Mouse (Mus musculus) heart, adult 18-20 months (tissue): Measurements from ENCODE around the gene Cbfa2t3. TPM values are rescaled to one million over a fixed set of nuclear protein-coding genes. Genes with fewer than 3 reads are reported as not detected.

Experiments used
- DNase-seq, 2 experiments: peaks; one replicate each; pipeline ENCODE4 v3.0.0; 2021 to 2022; ENCODE audit warnings: mixed read lengths in 1 of 2
- total RNA-seq, 2 experiments: library from RNA; stranded (reverse); gene quantifications; 2 replicates each; pipeline ENCODE4 v1.2.3; 2021

Cbfa2t3 gene
- total RNA-seq, 2 experiments from 2014 or later: 18.7 to 20.4 TPM

DNA sequence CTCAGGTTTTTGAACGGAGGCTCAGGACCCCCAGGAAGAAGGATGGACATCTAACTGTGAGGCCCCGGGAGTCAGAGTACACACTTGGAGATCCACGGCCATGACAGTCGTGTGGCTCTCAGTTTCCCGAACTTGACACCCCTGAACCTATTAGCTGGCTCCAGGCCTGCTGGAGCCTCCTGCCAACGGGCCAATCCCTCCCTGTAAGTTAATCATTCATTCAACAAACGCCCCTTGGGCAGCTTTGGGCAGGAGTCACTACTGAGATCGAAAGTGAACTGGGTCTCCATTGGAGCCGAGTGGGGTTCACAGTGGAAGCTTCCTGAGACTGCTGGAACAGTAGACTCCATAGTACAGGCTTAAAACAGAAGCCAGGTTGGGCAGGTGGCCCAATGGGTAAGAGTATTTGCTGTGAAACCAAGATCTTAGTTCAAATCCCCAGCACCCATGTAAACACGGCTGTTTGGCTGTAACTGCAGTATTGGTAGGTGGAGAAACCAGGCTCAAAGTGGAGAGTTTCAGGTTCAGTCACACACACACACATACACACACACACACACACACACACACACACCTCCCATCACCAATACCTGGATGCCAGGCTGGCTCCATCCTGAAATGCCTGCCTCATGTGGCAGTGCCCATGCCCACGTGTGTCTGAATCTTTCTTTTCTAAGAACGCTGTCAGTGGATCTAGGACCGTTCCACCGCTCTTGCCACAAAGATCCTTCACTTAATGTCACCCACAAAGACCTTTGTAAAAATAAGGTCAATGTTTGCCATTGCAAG lies 20.0 kb upstream of the Cbfa2t3 start:
- DNase-seq: no peak

DNA sequence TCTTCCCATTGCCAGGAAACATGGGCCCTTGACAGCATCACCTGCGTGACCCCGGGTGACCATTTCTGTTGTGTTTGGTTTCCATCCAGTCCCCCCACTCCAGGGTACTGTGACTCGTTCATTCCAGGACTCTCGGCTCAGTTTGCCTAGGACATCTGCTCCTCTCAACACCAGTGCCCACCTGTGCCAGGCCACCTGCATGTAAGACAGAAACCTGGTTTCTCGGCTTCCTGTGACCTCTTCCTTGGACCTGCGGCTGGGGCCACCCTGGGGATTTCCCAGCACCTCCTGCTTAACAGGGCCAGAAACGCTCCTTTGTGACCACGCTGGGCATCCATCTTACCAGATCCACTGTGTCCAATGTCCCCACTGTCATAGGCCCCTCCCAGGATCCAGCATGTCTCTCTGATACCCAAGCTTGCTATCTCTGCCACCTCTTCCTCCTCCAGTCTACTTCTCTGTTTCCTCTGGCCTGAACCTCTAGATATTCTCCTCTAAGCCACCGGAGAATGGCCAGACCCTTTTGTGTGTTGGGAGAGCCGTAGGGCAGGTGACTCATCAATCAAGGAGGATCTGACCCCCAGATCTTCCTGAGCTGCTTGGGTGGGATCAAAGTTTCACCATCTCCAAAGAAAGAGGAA lies 19.1 kb upstream of the Cbfa2t3 start:
- DNase-seq: no peak

DNA sequence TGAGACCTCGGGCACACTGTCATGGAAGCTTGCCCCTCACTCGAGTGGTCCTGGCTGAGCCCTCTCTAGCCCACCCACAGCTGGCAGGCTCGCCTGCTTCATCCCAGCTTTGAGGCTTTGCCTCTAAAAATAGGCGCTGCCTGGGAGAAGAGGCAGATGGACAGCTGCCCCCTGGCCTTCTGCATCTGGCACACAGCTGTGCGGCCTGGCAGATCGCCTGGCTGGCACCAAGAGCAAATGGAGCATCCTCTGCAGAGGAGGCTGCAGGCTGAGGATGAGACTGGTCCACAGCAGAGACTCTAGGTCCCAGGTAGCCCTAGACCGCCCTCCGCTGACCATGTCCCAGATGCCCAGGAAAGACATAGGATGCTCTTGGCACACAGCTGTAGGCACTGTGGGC lies 17.7 kb upstream of the Cbfa2t3 start:
- no peak for DNase-seq

DNA sequence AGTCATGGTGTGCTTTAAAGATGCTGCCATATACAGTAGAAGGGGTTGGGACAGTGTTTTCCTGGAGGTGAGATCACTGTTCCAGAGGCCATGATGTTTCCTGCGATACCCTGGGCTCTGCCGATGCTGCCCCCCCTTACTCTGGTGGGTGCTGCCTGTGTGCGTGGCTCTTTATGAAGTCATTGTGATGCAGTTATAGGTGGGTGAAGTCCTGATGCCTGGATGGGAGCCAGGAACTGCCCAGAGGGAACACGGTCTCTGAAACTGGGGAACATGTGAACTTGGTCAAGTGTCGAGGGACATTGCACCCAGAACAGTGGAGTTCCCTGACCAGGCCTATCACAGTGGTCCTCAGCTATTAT lies 14.2 kb upstream of the Cbfa2t3 start:
- no peak for DNase-seq

DNA sequence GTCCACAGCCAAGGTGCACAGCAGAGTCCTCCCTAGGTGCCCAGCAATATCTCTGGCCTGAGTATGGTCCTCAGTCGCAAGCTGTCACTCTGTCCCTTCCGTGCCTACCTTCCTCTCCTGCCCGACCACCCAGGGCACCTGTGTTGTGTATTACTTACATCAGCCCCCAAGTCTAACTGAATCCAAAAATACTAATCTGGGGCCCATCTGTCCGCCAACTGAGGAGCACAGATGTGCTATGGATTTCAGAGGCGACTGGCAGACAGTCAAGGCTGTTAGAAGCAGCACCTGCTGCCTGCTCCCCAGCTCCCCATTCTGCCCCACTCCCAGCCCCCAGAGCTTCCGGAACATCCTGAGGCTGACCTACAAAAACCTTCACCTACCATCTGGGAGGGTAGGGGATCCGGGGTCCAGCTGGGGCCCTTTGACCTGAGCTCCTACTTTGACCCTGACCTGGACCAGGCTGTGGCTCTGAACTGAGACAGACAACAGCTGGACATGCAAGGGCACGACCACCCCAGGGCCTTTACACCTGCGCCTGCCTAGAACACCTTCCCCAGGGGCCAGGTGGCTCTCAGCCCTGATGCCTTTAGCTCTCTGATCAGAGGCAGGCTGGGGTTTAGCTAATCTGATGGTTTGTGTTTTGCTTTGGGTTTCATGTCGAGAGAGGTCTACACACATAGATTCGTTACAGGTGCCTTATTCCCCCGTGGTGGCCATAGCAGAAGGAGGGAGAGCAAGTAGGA lies 13.7 kb upstream of the Cbfa2t3 start:
- DNase-seq: no peak

DNA sequence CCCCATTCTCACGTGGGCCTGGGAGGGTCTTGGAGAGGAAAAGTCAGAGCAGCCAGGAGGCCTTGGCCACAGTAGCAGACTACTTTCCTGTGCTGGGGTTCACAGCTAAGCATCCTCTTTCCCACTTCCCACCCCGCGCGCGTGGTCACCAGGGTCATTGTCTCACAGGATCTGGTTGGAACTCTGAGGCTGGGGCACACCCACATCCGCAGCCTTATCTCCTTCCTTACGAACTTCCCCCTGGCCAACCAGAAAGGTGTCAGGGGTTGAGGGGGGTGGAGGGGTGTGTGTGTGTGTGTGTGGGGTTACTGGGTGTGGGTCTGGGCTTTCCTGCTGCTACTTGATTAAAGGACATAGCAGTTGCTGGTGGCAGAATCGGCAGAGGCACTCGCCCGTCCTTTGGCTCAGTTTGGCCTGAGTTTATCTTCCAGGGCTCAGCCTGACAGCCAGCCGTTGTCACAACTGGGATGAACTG lies 13.0 kb upstream of the Cbfa2t3 start:
- DNase-seq: peak; percentile 69 to 91

DNA sequence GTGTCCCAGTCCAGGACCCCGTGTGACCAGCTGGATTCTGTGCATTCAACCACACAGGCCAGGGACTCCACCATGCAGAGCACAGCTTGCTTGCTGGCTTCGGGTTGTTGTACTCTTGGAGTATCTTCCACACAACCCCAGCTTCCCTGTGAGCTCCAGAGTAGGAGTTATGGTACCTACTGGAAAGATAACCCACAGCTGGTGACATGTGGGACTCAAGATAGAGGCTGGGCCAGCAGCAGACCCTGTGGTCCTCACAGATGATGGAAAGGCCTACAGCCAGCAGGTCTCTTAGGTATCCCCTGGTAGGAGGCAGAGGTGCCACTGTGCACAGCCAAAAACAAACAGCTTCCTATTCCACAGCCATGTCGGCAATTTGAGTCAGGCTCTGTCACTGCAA lies 12.6 kb upstream of the Cbfa2t3 start:
- DNase-seq: no peak

DNA sequence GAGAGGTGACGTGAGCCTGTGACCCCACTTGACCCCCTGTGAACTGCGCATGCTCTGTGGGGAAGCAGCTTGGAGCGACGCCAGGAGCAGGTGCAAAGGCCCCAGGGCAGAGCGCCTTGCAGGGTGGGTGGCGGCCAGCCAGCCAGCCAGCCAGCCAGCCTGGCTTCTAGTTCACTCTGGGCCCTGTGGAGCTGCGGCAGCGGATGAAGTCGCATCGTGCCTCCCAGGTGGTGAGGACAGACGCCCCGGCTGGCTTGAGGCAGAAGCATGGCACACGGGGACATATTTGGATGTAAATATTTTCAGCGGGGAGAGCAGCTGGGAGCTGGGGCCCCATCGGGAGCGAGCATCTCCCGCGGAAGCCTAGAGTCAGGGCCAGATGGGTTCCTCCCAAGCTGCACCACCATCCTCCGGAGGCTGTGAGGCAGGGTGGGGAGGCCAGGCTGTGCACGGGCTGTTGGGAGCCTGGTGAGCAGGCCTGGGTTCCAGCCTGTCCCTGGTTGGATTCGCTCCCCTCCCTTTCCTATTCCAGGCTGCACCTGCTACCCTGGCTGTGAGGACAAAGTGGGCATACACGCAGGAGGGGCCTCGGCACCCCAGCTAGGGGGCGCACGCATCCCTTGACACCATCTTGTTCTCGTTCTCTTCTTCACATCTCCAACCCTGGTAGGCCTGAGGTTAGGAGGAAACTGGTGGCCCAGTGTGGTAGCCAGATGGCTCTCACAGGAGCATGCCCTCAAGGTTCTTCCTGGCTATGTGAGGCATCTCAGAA lies 10.6 kb upstream of the Cbfa2t3 start:
- no peak for DNase-seq

DNA sequence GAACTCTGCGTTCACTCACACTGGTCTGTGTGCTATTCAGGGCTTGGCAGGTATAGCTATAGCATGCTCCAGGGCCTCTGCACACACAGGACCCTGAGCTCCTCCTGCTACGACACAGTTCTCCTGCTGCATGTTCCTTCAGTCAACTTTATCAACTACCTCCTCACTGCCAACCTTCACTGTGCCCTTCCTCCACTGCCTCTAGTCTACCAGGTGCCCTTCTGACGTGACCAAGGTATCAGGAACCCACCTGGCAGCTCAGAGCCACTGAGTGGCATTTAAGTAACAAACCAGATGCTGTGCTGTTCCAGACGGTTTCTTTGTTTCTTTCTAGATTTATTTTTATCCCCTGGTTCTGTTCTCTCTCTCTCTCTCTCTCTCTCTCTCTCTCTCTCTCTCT lies 8.3 kb upstream of the Cbfa2t3 start:
- DNase-seq: no peak

DNA sequence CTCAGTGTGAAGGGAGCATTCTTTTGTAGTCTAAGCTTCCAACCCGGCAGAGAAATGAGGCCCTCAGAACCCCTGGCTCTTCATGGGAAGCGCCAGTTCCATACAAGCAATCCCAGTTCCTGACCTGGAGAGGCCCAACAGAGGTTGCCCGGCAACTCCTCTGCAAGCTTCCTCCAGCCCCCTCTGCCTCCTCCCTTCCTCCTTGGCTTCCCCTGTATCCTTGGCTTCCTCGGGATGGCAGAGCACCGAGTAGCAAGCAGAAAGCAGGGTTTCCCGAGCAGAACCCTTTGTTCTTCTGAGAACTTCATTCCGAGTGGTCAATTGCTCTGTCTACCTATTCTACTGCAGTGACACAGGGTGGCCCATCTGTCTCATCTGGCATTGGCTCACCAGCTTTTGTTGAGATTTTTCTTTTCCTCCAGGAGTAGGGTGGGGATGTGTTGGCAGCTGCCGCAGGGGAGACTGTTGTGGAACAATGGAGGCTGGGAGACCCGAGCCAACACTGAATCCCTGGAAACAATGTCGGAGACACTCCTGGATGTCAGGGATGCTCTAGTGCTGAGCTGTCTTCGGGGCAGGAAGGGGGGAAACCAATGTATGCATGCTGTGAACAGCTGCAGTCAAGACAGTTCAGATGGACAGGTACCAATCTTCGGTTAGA lies 7.1 kb upstream of the Cbfa2t3 start:
- peak in 1 of 2 experiments; percentile 50 for DNase-seq

DNA sequence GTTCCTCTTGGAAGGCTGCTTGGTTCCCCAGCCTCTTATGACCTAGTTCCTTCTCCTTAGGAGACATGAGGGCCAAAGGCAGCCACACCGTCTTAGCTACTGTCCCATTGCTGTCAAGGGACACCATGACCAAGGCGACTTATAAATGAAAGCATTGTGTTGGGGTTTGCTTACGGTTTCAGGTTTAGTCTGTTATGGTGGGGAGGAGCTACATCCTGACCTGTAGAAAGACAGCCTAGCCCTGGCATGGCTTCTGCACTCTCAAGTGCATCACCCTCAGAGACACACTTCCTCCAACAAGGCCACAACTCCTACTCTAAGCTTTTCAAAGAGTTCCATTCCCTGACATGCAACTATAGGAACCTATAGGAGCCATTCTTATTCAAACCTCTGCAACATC lies 5.7 kb upstream of the Cbfa2t3 start:
- no peak for DNase-seq

DNA sequence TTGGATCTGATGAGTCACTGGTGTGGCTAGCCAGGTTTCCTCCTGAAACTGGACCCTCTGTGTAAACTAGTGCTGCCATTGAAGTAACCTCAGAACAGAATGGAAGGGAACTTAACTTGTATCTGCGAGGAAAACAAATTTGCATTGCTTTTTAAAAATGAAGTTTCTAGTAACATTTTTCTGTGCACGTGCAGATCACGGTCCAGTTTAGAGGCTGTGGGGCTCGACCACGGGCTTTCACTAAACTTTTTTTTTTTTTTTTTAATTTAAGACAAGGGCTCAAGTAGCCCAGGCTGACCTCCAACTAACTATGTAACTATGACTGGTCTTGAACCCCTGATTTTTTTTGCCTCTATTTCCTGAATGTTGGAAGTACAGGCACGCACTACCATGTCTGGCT lies 4.0 kb upstream of the Cbfa2t3 start:
- DNase-seq: no peak

DNA sequence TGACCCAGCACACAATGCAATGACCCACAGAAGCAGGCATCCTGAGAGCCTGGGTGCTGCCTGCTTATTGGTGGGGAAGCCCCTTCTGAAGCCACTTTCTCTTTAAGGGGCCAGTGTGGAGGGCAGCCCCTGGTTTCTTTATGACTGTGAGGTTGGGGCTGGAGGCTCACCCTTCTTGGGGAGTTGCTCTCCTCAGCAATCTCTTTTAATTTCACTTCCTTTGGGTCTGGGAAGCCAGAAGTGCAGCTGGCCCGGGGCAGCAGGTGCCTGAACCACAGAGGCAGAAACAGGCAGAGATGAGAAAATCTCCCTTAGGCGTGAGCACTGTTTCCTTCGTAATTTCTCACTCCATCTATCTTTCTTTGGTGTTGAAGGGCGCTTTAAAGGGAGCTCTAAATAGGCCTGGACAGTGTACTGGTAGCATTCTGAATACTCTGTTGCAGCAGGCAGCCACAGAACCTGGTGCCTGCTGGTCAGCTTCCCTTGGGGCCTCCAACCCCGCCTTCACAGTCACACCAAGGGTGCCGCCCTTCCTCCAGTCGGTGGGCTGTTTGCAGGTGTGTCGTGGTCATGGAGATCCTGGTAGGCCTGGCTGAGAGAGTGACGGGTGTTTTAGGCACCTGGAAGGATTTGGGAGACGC lies 3.5 kb upstream of the Cbfa2t3 start:
- no peak for DNase-seq

DNA sequence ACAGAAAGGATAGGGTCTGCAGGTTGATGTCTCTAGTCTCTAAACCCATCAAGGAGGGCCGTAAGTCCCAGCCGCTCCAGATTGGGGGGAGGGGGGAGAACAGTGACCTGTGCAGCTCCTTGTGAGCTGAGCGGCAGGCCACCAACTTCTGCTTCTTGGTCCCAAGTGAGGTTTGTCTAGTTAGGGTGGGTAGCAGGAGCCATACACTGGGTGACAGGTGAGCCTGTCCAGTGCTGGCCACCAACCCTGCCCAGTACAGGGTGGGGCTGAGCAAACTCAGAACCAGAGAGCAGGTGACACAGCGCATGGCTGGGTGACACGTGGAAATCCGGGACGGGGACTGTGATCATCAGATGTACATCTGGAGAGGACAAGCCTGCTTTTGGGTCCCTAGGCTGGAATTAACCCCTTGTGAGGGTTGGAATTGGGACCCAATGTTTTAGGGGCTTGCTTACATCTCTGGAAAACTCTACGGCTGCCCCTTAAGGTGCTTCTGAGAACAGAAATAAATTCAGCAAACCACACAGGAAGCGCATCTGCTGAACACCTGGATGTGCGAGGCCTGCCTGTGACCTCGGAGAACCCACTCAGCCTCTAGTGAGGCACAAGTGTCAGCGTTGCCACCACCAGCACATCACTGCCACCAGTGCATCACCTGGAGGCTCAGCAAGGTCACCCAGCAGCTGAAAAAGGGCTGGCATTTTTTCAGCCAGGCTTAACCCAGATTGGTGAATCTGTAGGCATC lies 2.7 kb upstream of the Cbfa2t3 start:
- no peak for DNase-seq

DNA sequence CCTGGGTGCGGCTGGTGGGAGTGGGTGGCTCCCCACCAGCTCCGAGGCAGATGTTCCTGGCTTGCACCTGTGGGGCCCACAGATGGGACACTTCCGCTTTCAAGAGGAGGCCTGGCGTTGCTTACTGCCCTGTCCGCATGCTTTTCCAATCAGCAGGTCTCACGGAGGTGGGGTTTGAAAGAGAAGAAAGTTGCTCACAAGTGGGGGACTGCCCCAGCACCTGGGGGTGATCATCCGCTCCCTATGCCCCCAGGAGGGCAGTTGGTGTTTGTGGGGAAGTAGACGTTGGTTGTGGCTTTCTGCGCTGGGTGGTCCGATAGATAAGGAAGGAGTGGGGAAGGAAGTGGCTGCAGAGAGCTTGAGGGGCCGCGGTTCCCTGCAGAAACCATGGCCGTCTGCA lies 1.7 kb upstream of the Cbfa2t3 start:
- peak in 1 of 2 experiments; percentile 45 for DNase-seq

DNA sequence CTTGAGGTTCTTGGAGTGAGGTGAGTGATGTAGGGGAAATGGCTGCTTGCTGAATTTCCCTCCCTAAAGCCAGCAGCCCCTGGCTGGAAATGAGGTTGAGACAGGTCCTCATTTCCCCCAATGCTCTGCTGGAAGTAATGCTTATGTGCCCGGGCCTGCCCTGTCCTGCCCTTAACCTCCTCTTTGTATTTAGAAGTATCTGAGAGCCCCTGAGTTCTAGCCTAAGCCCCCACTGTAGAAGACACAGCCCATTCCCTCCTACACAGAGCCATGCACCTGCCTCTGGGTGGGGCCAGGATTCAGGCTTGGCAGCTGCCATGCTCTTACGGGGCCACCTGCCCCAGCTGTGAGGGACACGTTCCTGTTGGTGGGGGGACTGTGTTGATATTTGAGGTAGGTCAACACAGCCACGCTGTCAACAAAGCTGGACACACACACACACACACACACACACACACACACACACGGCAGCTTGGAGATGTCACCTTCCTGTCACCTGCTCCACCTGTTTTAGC lies 598 bp downstream of the Cbfa2t3 start:
- no peak for DNase-seq

DNA sequence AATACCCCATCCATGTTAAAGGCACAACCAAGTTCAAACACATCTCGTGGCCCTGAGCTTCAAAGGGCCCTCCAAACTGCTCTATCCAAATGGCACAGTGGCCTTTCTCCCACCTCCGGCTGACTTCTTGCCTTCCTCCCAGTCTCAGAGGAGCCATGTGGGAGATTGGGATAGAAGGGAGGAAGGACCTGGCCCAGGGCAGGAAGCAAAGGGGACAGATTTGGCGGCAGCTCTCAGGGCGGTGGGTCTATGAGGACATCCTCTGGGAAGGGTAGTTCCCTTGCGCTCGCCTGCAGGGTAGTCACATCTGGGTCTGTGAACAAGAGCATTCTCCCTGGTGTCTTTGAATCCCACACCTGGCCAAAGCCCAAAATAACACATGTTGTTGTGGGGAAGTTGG lies 1.3 kb downstream of the Cbfa2t3 start:
- no peak for DNase-seq

DNA sequence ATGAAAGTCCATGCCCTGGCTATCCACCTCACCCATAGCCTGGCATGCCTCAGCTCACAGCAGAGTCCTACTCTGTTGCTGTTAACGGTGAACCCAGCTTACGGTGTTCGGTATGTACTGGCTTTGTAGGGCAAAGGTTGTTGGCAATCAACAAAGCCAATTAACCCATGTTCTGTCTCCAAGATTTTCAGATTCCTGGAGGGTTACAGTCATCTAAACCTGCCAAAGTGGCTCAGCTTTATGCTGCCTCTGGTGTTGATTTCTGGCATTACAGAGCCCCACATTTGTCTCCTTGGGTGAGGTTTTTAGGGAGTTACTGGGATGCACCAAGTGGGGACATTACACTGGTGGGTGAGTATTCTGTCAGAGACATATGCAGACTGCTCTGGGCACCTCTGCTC lies 1.7 kb downstream of the Cbfa2t3 start:
- peak in 1 of 2 experiments; percentile 76 for DNase-seq

DNA sequence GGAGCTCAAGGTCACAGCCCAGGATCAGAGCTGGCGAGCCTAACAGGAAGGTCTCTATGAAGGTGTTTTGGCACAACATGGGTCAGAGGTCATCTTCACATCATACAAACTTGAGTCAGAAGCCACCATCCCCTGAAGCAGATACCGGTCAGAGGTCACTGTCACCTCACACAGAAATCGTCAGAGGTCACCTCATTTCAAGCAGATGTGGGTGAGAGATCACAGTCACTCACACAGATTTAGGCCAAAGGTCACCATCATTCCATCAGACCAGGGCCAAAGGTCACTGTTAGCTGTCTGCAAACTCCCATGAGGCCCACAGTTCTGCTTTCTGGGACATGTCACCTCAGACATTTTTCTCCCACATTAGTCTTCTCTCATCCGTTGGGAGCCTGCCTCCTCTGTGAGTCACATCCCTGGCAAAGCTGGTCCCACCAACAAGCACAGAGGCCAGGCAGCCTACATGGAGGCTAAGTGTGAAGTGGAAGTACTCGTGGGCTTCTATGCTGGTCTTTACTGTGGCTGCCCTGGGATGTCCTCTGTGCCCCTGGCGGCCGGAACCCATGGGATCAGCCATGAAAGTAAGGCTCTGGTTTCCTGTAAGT lies 3.4 kb downstream of the Cbfa2t3 start:
- no peak for DNase-seq

DNA sequence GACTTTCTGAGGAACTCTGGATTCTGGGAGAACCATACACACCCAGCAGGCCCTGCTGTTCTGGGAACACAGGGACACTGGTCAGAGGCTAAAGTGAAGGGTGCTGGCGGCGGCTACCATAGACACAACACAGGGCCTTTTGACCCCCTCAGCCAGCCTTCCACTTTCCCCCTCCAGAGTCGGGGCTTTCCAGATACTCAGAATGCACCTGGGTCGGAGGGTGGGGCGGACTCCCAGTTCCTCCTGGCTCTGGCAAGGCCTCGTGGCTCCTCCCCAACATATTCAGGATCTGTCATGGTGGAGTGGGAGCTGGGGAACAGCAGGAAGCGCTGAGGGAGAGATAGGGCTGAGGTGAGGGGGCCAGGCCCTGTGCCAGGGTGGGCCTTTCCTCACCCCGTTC lies 6.8 kb downstream of the Cbfa2t3 start:
- no peak for DNase-seq
